Mouse (Mus musculus) MEL (cell line): Measurements from ENCODE around the gene Nlk.

ENCODE experiments used
- CTCF ChIP-seq, 3 experiments: IDR thresholded peaks in 2 of 3; conservative IDR thresholded peaks in 1 of 3; 2 replicates each; pipeline ENCODE4 v1.5.1; 2011 to 2012; ENCODE audit warnings: low read length in 3 of 3, low read depth in 2 of 3, mild to moderate bottlenecking in 2 of 3, improper control_type of control experiment in 1 of 3, inconsistent platforms in 1 of 3, mixed read lengths in 1 of 3, moderate library complexity in 1 of 3; ENCODE audit not compliant: control insufficient read depth in 1 of 3, insufficient read depth in 1 of 3, poor library complexity in 1 of 3, severe bottlenecking in 1 of 3
- EP300 ChIP-seq, 2 experiments: IDR thresholded peaks; 2 replicates each; pipeline ENCODE4 v1.6.1; 2011; ENCODE audit warnings: improper control_type of control experiment in 2 of 2, low read length in 2 of 2, low read depth in 1 of 2, mild to moderate bottlenecking in 1 of 2
- POLR2A ChIP-seq, 2 experiments: IDR thresholded peaks; 2 replicates each; pipeline ENCODE4 v1.6.1; 2011 to 2012; ENCODE audit warnings: low read length in 2 of 2, mild to moderate bottlenecking in 2 of 2, control low read depth in 1 of 2, improper control_type of control experiment in 1 of 2, low read depth in 1 of 2, moderate library complexity in 1 of 2; ENCODE audit not compliant: control insufficient read depth in 1 of 2, insufficient read depth in 1 of 2, poor library complexity in 1 of 2

- TF ChIP-seq POLR2A (IDR thresholded peaks at IDR 0.05; ENCODE audit: control insufficient read depth in 1 of 2, insufficient read depth in 1 of 2, low read depth in 1 of 2, low read length in 2 of 2, poor library complexity in 1 of 2), result no peak
- TF ChIP-seq EP300 (IDR thresholded peaks at IDR 0.05; ENCODE audit: low read depth in 1 of 2, low read length in 2 of 2), result no peak
- no peak for TF ChIP-seq CTCF (IDR thresholded peaks at IDR 0.05 in 2 of 3, conservative IDR thresholded peaks at IDR 0.05 in 1 of 3; ENCODE audit: control insufficient read depth in 1 of 3, insufficient read depth in 1 of 3, low read depth in 2 of 3, low read length in 3 of 3, poor library complexity in 1 of 3, severe bottlenecking in 1 of 3)
Measured at GRCm38 (mm10) chr11:78706026-78706425, 8.9 kb upstream of the Nlk start.
